Mouse (Mus musculus): ENCODE measurements around the gene Cacna1c. TPM values are rescaled to one million over a fixed set of nuclear protein-coding genes. Genes with fewer than 3 reads are reported as not detected.

Cacna1c gene
- polyA plus RNA-seq, 1 experiment, result 16.7 TPM

- Histone ChIP-seq H3K27ac (ENCODE audit: insufficient read depth, low read length) (no peak overlapping the region), H3K27me3 (ENCODE audit: control insufficient read depth, insufficient read depth, low read length) (no peaks in the 10 kb centered on the region), H3K4me1 (ENCODE audit: control insufficient read depth, insufficient read depth, low read length) (peaks cover 9% of the 10 kb centered on the region; the same call in 1 of the 2 replicates), H3K4me3 (replicated peaks; ENCODE audit: insufficient read depth, low read depth, low read length) (no peak overlapping the region)
- WGBS, result 46% methylated on average over 6 of the region's 6 CpGs
- TF ChIP-seq POLR2A (IDR thresholded peaks at IDR 0.05; ENCODE audit: borderline replicate concordance, insufficient read depth, low read length) (no peak), CTCF (IDR thresholded peaks at IDR 0.05; ENCODE audit: borderline replicate concordance, insufficient read depth, low read depth, low read length) (no peak)
- no peak for DNase-seq
Observed at GRCm38 (mm10) chr6:118767698-118768097, 428.5 kb downstream of the Cacna1c start.

GRCm38 (mm10) chr6:118765261-118765660, 431.0 kb downstream of the Cacna1c start:
- WGBS, result 50% methylated on average over 1 of the region's 1 CpGs
- Histone ChIP-seq H3K27ac (ENCODE audit: insufficient read depth, low read length) (no peak overlapping the region), H3K4me1 (ENCODE audit: control insufficient read depth, insufficient read depth, low read length) (peaks cover 11% of the 10 kb centered on the region; the same call in 1 of the 2 replicates), H3K27me3 (ENCODE audit: control insufficient read depth, insufficient read depth, low read length) (no peaks in the 10 kb centered on the region), H3K4me3 (replicated peaks; ENCODE audit: insufficient read depth, low read depth, low read length) (no peak overlapping the region)
- TF ChIP-seq CTCF (IDR thresholded peaks at IDR 0.05; ENCODE audit: borderline replicate concordance, insufficient read depth, low read depth, low read length) (no peak), POLR2A (IDR thresholded peaks at IDR 0.05; ENCODE audit: borderline replicate concordance, insufficient read depth, low read length) (no peak)
- no peak for DNase-seq

GRCm38 (mm10) chr6:118759015-118759414, 437.2 kb downstream of the Cacna1c start:
- WGBS, result 76% methylated on average over 5 of the region's 5 CpGs
- TF ChIP-seq POLR2A (IDR thresholded peaks at IDR 0.05; ENCODE audit: borderline replicate concordance, insufficient read depth, low read length) (no peak), CTCF (IDR thresholded peaks at IDR 0.05; ENCODE audit: borderline replicate concordance, insufficient read depth, low read depth, low read length) (no peak)
- H3K27me3 ChIP-seq (ENCODE audit: control insufficient read depth, insufficient read depth, low read length), result no peaks in the 10 kb centered on the region
- H3K4me3 ChIP-seq (replicated peaks; ENCODE audit: insufficient read depth, low read depth, low read length), result no peak overlapping the region
- peaks cover 31% of the 10 kb centered on the region for H3K4me1 ChIP-seq (ENCODE audit: control insufficient read depth, insufficient read depth, low read length)
- no peak for DNase-seq
- no peak overlapping the region for H3K27ac ChIP-seq (ENCODE audit: insufficient read depth, low read length)

GRCm38 (mm10) chr6:118758290-118758907, 437.8 kb downstream of the Cacna1c start:
- H3K4me1 ChIP-seq (ENCODE audit: control insufficient read depth, insufficient read depth, low read length), result peaks cover 31% of the 10 kb centered on the region
- no peak overlapping the region for H3K27ac ChIP-seq (ENCODE audit: insufficient read depth, low read length)
- H3K27me3 ChIP-seq (ENCODE audit: control insufficient read depth, insufficient read depth, low read length), result no peaks in the 10 kb centered on the region
- H3K4me3 ChIP-seq (replicated peaks; ENCODE audit: insufficient read depth, low read depth, low read length), result no peak overlapping the region
- WGBS, result 69% methylated on average over 7 of the region's 7 CpGs
- DNase-seq, result no peak
- TF ChIP-seq POLR2A (IDR thresholded peaks at IDR 0.05; ENCODE audit: borderline replicate concordance, insufficient read depth, low read length), result no peak
- TF ChIP-seq CTCF (IDR thresholded peaks at IDR 0.05; ENCODE audit: borderline replicate concordance, insufficient read depth, low read depth, low read length), result no peak

- WGBS, result 54% methylated on average over 12 of the region's 12 CpGs
- no peak for DNase-seq
- Histone ChIP-seq H3K27ac (ENCODE audit: insufficient read depth, low read length) (no peak overlapping the region), H3K4me3 (replicated peaks; ENCODE audit: insufficient read depth, low read depth, low read length) (no peak overlapping the region), H3K4me1 (ENCODE audit: control insufficient read depth, insufficient read depth, low read length) (peaks cover 35% of the 10 kb centered on the region), H3K27me3 (ENCODE audit: control insufficient read depth, insufficient read depth, low read length) (no peaks in the 10 kb centered on the region)
- no peak for TF ChIP-seq POLR2A (IDR thresholded peaks at IDR 0.05; ENCODE audit: borderline replicate concordance, insufficient read depth, low read length)
- no peak for TF ChIP-seq CTCF (IDR thresholded peaks at IDR 0.05; ENCODE audit: borderline replicate concordance, insufficient read depth, low read depth, low read length)
Observed at GRCm38 (mm10) chr6:118757533-118758289, 438.5 kb downstream of the Cacna1c start.

GRCm38 (mm10) chr6:118756511-118756910, 439.7 kb downstream of the Cacna1c start:
- Histone ChIP-seq H3K27me3 (ENCODE audit: control insufficient read depth, insufficient read depth, low read length) (no peaks in the 10 kb centered on the region), H3K4me3 (replicated peaks; ENCODE audit: insufficient read depth, low read depth, low read length) (no peak overlapping the region), H3K27ac (ENCODE audit: insufficient read depth, low read length) (no peak overlapping the region), H3K4me1 (ENCODE audit: control insufficient read depth, insufficient read depth, low read length) (peaks cover 40% of the 10 kb centered on the region)
- TF ChIP-seq POLR2A (IDR thresholded peaks at IDR 0.05; ENCODE audit: borderline replicate concordance, insufficient read depth, low read length), result no peak
- no peak for TF ChIP-seq CTCF (IDR thresholded peaks at IDR 0.05; ENCODE audit: borderline replicate concordance, insufficient read depth, low read depth, low read length)
- WGBS, result 81% methylated on average over 4 of the region's 4 CpGs
- DNase-seq, result no peak

- Histone ChIP-seq H3K4me3 (replicated peaks; ENCODE audit: insufficient read depth, low read depth, low read length) (no peak overlapping the region), H3K27me3 (ENCODE audit: control insufficient read depth, insufficient read depth, low read length) (no peaks in the 10 kb centered on the region), H3K27ac (ENCODE audit: insufficient read depth, low read length) (no peak overlapping the region), H3K4me1 (ENCODE audit: control insufficient read depth, insufficient read depth, low read length) (peaks cover 44% of the 10 kb centered on the region)
- TF ChIP-seq POLR2A (IDR thresholded peaks at IDR 0.05; ENCODE audit: borderline replicate concordance, insufficient read depth, low read length) (no peak), CTCF (IDR thresholded peaks at IDR 0.05; ENCODE audit: borderline replicate concordance, insufficient read depth, low read depth, low read length) (no peak)
- 89% methylated on average over 5 of the region's 5 CpGs for WGBS
- DNase-seq, result no peak
Observed at GRCm38 (mm10) chr6:118755768-118756167, 440.4 kb downstream of the Cacna1c start.

- H3K4me1 ChIP-seq (ENCODE audit: control insufficient read depth, insufficient read depth, low read length), result peaks cover 44% of the 10 kb centered on the region
- no peaks in the 10 kb centered on the region for H3K27me3 ChIP-seq (ENCODE audit: control insufficient read depth, insufficient read depth, low read length)
- no peak overlapping the region for H3K4me3 ChIP-seq (replicated peaks; ENCODE audit: insufficient read depth, low read depth, low read length)
- H3K27ac ChIP-seq (ENCODE audit: insufficient read depth, low read length), result peak overlapping the region; percentile 68; the same call in 1 of the 2 replicates
- WGBS, result 17% methylated on average over 3 of the region's 3 CpGs
- peak; percentile 74 to 81 for DNase-seq
- TF ChIP-seq CTCF (IDR thresholded peaks at IDR 0.05; ENCODE audit: borderline replicate concordance, insufficient read depth, low read depth, low read length) (no peak), POLR2A (IDR thresholded peaks at IDR 0.05; ENCODE audit: borderline replicate concordance, insufficient read depth, low read length) (no peak)
Observed at GRCm38 (mm10) chr6:118754439-118754838, 441.8 kb downstream of the Cacna1c start.
